Mouse (Mus musculus): ENCODE results near the gene Rnf214.

Gene Rnf214

GRCm38 (mm10) chr9:45906355-45907077, at the start of gene Rnf214, which contains the start of gene Pcsk7:
Gene Rnf214, minus strand, starts transcription at chr9:45906911.
Gene Pcsk7, plus strand, starts transcription at chr9:45906497.
- DNase-seq (ENCODE audit: low read depth, low spot score) = peak; percentile 83

- DNase-seq (ENCODE audit: low read depth, low spot score) = peak; percentile 83
Observed at GRCm38 (mm10) chr9:45955107-45955963, 48.6 kb upstream of the Rnf214 start, which contains the start of gene Sidt2. Gene Sidt2, minus strand, starts transcription at chr9:45955258.

GRCm38 (mm10) chr9:45954294-45955106, 47.8 kb upstream of the Rnf214 start:
- DNase-seq (ENCODE audit: low read depth, low spot score) = peak; percentile 59

- DNase-seq (ENCODE audit: low read depth, low spot score) = peak; percentile 43
Observed at GRCm38 (mm10) chr9:45953511-45954293, 47.0 kb upstream of the Rnf214 start.

GRCm38 (mm10) chr9:45952890-45953289, 46.2 kb upstream of the Rnf214 start:
- DNase-seq (ENCODE audit: low read depth, low spot score) = no peak

- no peak for DNase-seq (ENCODE audit: low read depth, low spot score)
Observed at GRCm38 (mm10) chr9:45952057-45952456, 45.3 kb upstream of the Rnf214 start.

GRCm38 (mm10) chr9:45946872-45947183, 40.1 kb upstream of the Rnf214 start:
- DNase-seq (ENCODE audit: low read depth, low spot score) = no peak

GRCm38 (mm10) chr9:45946182-45946871, 39.6 kb upstream of the Rnf214 start:
- DNase-seq (ENCODE audit: low read depth, low spot score) = no peak

GRCm38 (mm10) chr9:45945721-45946120, 39.0 kb upstream of the Rnf214 start:
- DNase-seq (ENCODE audit: low read depth, low spot score) = no peak

GRCm38 (mm10) chr9:45944506-45945400, 38.0 kb upstream of the Rnf214 start:
- DNase-seq (ENCODE audit: low read depth, low spot score) = no peak

- DNase-seq (ENCODE audit: low read depth, low spot score) = no peak
Observed at GRCm38 (mm10) chr9:45943628-45944505, 37.2 kb upstream of the Rnf214 start.

- DNase-seq (ENCODE audit: low read depth, low spot score) = no peak
Observed at GRCm38 (mm10) chr9:45942916-45943315, 36.2 kb upstream of the Rnf214 start.

- no peak for DNase-seq (ENCODE audit: low read depth, low spot score)
Observed at GRCm38 (mm10) chr9:45942464-45942863, 35.8 kb upstream of the Rnf214 start.

GRCm38 (mm10) chr9:45941329-45941888, 34.7 kb upstream of the Rnf214 start:
- no peak for DNase-seq (ENCODE audit: low read depth, low spot score)

GRCm38 (mm10) chr9:45939794-45940193, 33.1 kb upstream of the Rnf214 start:
- DNase-seq (ENCODE audit: low read depth, low spot score) = no peak

GRCm38 (mm10) chr9:45938952-45939637, 32.4 kb upstream of the Rnf214 start:
- no peak for DNase-seq (ENCODE audit: low read depth, low spot score)

- DNase-seq (ENCODE audit: low read depth, low spot score) = no peak
Observed at GRCm38 (mm10) chr9:45938088-45938487, 31.4 kb upstream of the Rnf214 start.

- peak; percentile 83 for DNase-seq (ENCODE audit: low read depth, low spot score)
Observed at GRCm38 (mm10) chr9:45936883-45937282, 30.2 kb upstream of the Rnf214 start.
